Mouse (Mus musculus) cerebellum, postnatal 25 days (tissue): ENCODE measurements around the gene a.
"Not testable (repeated sequence)": the region's sequence is repeated elsewhere in the genome, so short reads cannot be mapped to it uniquely, and the experiment has no call there.

ENCODE experiments used
- DNase-seq, 2 experiments: peaks; one replicate each; pipeline ENCODE4 v3.0.0; 2021; ENCODE audit warnings: mixed read lengths in 2 of 2

The a gene

DNA sequence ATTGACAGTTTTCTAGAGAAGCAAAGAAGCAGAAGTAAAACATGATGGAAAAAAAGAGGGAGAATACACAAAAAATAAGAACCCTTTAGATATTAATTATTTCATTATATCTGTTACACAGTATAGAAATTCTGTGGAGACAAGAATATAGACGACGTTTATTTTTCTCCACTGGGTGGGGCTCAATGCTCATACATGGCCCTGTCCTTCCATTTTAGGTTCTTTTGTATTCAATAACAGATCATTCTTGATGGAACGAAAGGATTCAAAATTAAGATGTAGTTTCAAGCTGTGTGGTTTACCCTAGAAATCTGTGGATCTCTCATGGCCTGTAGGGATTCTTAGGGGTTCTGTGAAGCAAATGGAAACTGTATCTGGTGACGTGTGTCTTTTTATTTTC is 142.7 kb downstream of the a start:
- DNase-seq = no peak

DNA sequence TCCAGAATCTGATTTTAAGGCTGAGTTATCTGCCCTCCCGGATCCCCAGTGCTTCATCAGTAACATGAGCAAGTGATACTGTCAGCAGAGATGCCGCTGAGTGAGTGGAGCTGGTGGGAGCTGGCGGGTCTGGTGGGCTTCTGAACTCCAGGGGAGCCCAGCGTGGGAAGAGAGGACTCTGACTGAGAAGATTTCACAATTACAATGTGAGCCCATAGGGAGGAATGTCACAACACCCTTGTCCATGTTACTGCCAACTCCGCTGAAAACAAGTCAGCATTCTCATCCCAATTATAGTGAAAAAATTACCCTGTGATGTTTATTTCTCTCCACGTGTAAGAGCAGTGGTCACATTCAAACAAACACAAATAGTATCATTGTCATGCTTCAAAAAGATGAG is 144.9 kb downstream of the a start:
- DNase-seq = no peak

DNA sequence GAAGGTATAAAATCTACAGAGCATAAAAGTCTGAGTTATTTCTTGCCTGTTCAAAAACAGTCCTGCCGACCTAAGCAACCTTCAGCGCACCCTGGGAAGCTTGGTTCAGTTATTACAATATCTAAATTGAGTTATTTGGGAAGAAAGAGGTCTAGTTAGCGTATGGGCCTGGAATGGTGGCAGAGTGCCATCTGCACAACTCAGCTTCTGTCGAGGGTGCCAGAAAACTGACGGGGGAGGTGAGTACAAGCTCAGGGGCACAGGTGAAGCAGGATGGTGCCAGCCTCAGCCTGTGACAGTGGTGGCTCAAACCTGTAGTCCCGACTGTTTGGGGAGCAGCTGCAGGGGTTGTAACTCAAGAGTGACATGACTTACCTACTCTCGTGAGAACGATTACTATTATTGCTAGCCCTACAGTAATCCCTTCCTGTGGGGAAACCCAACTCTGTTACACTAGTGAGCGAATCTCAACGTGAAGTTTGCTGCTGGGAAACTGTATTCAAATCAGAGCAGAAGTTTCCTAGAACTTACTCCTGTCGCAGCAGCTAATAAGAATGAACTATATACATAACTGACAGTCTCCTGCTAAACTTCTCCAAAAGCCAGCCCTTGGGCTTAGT is 145.4 kb downstream of the a start:
- peak in 1 of 2 experiments; percentile 22 for DNase-seq

DNA sequence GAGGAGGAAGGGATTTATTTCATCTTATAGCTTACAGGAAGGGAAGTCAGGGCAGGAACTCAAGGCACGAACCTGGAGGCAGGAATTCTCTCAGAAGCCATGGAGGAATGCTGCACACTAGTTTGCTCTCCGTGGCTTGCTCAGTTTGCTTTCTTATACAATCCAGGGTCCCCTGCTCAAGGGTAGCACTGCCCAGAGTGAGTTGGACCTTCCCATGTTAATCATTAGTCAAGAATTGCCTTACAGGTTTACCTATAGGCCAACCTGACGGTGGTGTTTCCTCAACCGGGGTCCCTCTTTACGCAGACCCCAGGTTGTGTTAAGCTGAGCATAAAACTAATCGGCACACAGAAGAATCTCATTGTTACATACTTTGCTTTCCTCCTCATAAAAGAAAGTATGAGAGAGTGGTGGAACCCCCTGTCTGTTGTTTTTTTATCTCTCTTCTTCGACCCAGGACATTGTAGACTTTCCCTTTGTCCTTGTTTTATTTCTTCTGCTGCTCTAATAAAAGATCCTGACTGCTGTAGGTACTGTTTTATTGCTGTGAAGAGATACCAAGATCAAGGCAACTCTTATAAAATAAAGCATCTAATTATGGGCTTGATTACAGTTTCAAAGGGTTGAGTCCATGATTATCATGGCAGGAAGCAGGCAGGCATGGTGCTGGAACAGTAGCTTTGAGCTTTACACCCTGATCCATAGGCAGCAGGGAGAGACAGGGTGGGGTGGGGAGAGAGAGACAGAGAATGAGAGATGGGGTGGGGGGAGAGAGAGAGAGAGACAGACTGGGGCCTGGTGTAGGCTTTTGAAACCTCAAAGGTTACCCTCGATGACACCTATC is 146.6 kb downstream of the a start:
- no peak for DNase-seq

DNA sequence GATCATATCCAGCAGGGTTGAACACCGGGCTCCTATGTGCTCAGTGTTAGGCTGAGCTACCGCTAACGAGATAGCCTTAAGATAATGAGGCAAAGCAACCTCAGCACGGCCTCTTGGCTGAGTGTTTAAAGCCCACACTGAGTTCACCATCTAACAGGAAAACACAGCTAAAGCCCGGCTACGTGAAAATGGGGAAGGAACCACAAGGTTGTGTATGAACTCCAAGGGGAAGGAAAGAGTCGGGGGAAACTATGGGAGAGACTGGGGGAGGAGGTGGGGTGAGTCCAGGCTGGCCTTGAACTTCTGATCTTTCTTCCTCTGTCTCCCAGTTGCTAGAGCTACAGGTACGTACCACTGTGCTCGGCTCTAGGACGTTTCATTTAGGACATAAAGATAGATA is 150.8 kb downstream of the a start:
- no peak for DNase-seq

DNA sequence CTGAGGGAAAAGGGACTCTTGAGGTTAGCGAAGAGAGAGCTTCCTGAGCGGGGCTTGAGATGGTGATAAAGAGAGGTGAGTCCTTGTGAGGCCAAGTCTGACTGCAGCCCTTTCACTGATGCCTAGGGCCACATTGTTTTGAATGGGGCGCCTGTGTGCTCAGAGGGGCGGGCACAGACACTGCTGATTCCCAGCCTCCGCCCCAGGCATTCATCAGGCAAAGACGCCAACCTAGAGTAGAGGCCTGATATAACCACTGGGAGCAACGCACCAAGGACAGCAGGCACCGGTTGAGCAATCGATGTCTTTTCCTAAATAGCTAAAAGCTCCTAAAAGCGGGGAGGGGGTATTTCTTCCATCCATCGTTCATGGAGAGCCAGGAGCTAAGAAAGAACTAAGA is 151.3 kb downstream of the a start:
- no peak for DNase-seq

DNA sequence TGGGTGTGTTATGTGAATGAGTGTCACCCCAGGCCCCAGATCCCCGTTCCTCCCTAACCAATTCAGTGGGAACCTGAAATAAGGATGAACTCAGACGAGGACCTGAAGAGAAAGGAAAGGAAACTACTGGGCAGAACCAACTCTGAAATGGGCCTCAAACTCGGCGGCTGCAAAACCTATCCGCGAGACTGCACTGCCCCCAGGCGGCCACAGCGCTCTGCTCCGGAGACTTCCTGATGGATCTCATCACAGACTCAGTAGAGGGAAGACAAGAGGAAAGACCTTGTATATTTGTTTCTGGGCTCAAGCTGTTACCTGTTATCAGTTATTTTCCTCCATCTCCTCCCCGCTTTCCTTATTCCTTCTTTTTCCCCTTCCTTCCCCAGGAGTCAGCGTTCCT is 151.9 kb downstream of the a start:
- DNase-seq = peak; percentile 89 to 93

DNA sequence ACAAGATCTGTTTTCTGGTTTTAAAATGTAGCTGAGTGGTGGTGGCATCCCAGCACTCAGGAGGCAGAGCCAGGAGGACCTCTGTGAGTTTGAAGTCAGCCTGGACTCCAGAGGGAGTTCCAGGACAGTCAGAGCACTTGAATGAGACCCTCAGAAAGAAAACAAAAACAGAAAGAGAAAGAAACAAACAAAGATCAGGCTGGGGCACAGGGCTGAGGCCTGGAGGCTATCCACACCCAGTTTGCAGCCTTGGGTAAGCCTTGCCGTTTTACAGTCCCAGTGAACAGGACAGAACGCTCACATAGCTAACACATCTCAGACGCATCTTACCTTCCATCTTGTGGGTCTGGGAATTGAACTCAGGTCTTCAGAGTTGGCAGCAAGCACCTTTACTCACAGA is 155.7 kb downstream of the a start:
- DNase-seq = no peak

DNA sequence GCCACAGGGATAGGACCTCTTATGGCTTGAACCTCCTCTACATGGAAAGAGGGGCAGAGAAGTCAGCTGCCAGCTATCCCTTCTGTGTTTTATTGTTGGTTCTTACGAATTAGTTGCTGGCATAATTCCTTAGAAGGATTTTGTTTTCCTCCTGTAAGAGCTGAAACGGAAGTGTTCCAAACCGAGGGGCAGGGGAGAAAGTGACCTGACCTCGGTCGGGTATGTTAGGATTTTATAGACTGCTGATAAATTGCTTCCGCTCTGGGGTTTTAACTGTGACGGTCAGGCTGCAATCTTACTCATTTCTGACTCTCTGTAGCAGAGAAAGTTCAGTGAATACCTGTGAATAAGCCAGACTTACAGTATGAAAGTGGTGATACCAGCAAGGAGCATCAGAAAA is 158.2 kb downstream of the a start:
- no peak for DNase-seq

DNA sequence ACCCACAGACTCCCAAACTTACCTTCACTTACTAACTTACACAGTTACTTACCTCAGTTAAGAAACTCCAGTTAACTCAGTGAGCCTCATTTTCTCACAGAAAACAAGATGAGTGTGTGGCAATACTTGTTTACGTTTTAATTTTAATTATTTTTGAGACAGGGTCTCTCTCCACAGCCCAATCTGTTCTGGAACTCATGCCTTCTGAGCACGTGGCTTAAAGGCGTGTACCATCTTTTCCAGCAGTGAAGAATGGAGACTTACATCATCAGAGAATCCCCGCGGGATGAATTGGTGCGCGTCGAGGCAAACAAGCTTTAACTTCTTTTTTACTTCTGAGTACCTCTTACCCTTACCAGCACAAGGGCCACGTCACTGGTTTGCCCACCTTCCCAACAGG is 158.7 kb downstream of the a start:
- no peak for DNase-seq

DNA sequence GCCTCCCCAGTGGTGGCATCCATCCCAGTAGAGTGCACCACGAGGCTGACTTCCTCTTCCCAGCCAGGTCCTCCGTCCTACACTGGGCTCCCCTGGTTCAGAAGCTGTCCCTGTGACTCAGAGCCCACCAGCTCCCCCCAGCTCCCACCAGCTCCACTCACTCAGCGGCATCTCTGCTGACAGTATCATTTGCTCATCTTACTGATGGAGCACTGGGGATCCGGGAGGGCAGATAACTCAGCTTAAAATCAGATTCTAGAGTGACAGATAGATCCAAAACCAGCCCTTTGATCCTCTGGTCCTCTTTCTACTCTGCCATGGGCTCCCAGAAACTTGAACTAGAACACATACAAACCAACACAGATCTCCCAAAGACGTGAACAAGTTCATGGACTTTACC is 159.4 kb downstream of the a start:
- no peak for DNase-seq

DNA sequence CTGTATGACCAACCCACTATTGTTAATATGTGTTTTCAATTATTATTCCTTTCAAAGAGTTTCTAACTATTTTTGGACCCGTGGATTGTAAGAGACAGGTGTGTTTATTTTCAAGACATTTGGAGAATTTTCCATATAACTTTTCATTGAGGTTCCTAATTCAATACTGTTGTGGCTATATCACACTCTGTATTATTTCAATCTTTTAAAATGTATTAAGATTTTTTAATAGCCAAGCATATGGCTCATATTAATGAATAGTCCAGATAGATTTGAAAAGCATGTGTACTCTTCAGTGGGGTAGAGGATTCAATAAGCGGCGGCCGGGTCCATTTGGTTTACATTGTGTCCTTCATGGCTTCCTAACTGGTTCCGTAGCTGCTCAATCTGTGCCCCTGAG is 168.3 kb downstream of the a start:
- DNase-seq = no peak

DNA sequence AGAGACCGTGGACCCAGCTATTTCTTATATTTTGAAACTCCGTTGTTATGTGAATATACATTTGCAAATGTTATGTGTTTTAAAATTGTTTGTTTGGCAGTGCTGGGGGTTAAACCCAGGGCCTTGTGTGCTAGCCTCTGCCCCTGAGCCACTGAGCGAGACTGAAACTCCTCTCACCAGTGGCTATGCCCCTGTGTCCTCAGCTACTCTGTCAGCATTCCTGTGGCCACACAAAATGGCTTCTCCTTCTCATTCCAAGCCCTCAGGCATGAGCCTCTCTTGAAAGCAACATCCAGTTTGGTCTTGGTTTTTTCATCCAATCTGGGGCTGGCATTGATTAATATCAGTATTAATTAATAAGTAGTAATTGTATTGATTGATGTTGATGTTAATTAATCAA is 168.7 kb downstream of the a start:
- DNase-seq = no peak

DNA sequence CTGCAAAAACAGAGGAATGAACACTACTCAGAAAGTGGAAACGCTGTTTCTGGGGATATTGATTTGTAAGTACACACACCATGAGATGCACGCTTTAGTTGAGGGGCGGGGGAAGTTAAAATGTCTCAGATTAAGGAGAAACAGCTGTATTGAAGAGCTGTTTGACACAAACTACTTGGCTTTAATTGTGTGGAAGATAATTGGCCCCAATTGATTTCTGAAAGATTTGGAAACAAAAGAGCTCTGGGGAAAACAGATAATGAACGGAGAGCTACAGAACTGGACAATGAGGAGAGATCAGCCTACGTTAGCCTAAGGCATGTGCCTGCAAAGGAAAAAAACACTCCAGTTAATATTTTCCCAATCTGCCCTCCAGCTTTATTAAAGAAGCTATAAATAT is 172.0 kb downstream of the a start:
- DNase-seq = no peak

DNA sequence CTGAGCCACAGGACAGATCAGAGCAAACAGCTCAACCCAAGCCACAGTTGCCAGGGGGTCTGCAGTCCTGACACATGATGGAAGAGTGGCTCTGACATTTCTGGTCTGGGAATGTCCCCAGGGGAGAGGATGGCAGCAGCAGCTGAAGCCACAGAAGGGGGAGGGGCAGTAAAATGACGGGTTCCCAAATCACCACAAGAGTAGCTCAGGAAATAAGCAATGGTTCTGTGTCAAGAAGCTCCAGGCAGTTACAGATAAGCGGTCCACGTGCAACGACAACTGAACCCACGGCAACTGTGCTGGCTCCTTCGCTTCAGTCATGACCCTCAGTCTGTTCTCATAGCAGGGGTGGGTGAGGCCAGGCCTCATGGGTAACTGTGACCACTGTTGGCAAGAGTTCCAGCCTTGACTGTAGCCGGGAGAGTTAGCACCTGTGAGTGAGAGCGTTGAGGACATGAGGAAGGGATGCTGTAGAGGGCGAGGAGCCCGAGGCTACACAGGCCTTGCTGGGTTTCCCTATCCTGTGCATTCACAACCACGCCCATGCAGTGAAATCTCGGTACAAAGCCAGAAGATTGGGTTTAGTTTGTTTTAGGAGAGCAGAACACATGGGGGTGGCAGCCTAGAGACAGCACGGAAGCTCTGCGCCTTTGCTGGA is 178.7 kb downstream of the a start:
- not testable (repeated sequence) for DNase-seq

DNA sequence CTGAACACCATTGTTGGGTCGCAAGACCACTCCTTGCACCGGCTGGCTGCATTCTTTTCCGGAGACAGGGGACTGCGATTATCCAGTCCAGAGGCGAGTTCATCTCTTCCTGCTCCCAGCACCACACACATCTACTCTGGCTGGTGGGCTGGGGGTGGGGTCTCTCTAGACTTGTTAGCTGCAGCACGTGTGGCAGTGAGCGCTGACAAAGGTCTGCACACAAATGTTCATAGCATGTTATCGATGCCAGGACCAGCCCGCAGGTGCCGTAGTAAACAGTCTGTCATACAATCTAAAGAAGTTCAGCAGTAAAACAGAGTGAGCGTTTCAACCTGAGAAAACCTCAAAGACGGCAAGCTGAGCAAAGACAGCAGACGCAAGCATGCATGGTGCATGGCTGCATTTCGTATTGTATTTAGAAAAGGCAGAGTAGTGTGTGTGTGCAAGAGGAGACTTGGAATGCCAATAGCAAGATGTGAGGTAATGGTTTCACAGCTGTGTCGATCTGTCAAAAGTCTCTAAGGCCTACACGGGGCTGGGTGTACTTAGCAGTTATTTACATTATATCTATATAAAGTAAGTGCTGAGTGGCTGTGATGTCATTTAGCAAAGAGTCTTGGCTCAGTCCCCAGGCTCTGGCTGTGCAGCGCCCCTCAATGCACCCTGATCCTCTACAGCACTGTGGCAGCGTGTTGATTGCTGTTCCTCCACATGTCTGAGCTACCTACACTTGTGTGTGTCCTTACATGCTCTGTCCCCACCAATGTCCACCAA is 180.9 kb downstream of the a start:
- DNase-seq = no peak

DNA sequence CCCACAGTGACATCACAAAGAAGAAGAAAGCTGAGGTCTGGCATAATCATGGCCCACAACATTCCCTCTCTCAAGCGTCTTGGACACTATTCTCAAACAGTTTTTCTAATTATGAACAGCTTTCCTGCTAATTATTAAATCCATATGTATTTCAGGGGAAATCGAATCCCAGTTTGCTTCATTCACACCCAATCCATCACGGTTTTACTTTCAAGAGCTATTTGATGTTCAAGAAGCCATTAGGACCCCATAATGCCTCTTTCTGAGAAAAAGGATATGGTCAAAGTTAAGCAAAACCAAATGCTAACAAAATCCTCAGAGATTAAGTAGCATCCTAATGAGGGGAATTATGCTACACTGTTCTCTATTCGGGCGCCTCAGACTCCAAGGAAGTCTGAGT is 181.8 kb downstream of the a start:
- DNase-seq = no peak

DNA sequence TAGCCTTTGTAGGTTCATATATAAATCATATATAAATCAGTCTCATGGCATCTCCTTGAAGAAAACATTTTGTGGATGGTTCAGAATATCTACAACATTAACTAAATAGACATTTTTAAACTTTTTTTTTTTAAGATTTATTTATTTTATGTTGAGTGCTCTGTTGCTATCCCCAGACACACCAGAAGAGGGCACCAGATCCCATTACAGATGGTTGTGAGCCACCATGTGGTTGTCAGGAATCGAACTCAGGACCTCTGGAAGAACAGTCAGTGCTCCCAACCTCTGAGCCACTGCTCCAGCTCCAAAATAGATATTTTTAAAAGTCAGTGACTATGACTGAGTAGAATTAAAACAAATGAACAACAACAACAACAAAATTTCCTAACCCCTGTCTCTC is 195.4 kb downstream of the a start:
- no peak for DNase-seq

DNA sequence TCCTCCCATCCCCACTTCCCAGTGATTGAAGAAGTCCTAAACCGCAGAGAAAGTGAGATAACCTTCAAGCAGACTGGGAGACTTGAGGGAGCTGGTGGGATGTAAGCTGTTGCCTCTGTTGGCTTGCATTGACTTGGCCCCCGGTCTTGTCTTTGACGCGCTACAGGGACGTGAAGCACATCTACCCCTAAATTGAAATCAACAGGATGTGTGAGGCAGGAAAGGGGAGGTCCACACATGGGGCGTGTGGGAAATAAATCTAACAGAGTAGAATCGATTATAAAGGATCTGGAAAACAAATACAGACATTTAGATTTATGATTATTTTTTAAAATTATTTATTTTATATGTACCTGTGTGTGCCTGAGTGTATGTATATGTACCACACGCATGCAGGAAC is 200.2 kb downstream of the a start:
- DNase-seq = no peak

DNA sequence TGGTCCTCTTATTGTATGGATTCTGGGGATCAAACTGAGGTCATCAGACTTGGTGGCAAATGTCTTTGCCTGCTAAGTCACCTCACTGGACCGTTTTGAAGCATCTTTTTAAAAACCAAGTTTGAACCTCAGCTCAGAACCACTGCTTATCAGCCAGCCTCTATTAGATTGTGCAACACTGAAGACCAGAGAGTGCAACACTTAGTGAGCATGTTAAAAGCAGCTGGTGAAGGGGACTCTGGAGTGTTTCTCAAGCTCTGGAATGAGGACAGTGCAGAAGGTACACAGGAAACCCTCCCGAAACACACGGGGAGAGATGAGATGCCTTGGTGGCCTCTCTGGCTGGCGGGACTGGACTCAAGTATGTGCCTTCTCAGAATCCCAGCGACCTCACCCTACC is 200.9 kb downstream of the a start:
- DNase-seq = no peak

DNA sequence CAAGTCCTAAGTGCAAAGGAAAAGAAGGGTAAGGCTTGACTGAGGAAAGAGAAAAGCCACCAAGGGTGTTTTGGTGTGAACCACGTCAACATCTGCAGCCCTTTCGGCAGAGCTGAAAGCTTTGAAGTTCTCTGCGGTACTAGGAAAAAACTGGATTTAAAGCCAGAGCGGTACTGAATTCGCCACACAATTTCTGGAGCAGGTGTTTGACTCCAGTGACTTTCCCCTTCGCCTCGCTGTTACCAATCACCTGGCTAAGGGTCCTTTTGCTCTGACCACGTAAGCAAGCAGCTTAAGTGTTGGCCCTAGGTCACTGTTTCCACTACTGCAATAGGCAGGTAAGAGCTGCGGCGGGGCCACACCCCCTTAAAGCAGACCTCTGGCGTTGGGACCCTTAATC is 214.3 kb downstream of the a start:
- no peak for DNase-seq

DNA sequence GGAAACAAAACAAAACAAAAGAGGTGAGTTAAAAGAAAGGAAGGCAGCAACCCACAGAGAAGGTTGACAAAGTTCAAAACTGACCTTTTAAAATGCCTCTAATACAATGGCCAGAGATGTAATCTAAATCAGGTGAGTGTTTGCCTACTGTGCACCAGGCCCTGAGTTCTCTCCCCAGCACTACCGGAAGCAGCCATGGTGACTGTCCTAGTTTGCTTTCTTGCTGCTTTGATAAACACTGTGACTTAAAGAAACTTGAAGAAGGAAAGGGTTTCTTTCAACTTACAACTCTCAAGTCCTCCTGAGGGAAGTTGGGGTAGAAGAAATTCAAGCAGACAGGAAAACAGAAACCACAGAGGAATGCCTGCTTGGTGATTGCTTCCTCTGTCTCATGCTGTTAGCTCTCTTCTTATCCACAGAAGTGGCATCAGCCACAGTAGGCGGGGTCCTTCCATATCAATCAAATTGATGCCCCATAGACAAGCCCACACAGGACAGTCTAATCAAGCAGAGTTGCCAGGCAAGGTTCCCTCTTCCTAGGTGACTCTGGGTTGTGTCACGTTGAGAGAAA is 220.0 kb downstream of the a start:
- no peak for DNase-seq

DNA sequence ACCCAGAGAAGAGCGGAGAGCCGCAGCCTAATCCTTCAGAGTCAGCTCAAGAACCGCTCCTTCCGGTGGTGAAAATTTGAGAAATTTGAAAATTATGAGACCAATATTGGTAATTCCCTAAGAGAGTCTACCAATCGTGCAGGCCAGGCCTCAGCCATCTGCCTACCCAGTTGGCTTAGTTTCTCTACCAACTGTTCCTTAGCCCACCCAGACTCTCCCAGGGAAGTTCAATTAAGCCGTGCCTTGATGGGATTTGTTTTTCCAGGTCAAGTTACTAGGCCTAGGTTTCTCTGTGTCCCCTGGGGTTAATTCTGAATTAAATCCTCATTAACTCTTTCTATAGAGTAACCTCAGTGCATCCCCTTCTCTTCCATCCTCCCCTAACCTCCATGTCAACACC is 221.8 kb downstream of the a start:
- no peak for DNase-seq
